ENCODE assay signal across 7 mouse cellular contexts in genomic region chr11:67586231-67586994, GRCm38 (mm10).
DNase-seq lines count a peak whose midpoint lies in the region; TF ChIP-seq lines count a peak whose summit lies in the region.

No protein-coding gene starts in this region.

- H3K4me1 ChIP-seq in limb, embryonic 10.5 days = peaks cover 13% of the 10 kb centered on the region
- H3K4me1 ChIP-seq in small intestine, adult 2 months (ENCODE audit: control insufficient read depth, insufficient read depth, insufficient read length, low read length) = peaks cover 4% of the 10 kb centered on the region; the same call in 1 of the 2 replicates

- TF ChIP-seq CTCF in small intestine, adult 2 months (IDR thresholded peaks at IDR 0.05; ENCODE audit: extremely low read depth, insufficient read length, insufficient replicate concordance, low read depth, low read length) = no peak

- H3K9me3 ChIP-seq in limb, embryonic 10.5 days (replicated peaks) = no peaks in the 10 kb centered on the region

- H3K27me3 ChIP-seq in limb, embryonic 10.5 days (ENCODE audit: low read depth, poor library complexity, severe bottlenecking) = no peaks in the 10 kb centered on the region
- no peaks in the 10 kb centered on the region for H3K27me3 ChIP-seq in small intestine, adult 2 months (ENCODE audit: control insufficient read depth, insufficient read depth, low read length)

- peak; percentile 47 for DNase-seq in retina, postnatal 1 day
- DNase-seq in retina, embryonic 14.5 days (ENCODE audit: low spot score) = no peak
- peak; percentile 72 for DNase-seq in fat pad, adult 2 months (ENCODE audit: extremely low read depth, low read depth, low spot score)
- no peak for DNase-seq in limb, embryonic 10.5 days (ENCODE audit: low spot score)
- no peak for DNase-seq in cerebellum, adult 11 months
- no peak for DNase-seq in frontal cortex, adult 2 months (ENCODE audit: extremely low spot score in 1 of 2, low spot score in 1 of 2)

- peak overlapping the region; percentile 51; the same call in 1 of the 2 replicates for H3K27ac ChIP-seq in limb, embryonic 10.5 days
- H3K27ac ChIP-seq in small intestine, adult 2 months (ENCODE audit: insufficient read depth, low read depth, low read length) = no peak overlapping the region

- WGBS in limb, embryonic 10.5 days = 89% methylated on average over 3 of the region's 3 CpGs
- WGBS in small intestine, adult 2 months = 63% methylated on average over 3 of the region's 3 CpGs

- no peak for TF ChIP-seq POLR2A in small intestine, adult 2 months (IDR thresholded peaks at IDR 0.05; ENCODE audit: low read depth, low read length)

- no peaks in the 10 kb centered on the region for H3K36me3 ChIP-seq in limb, embryonic 10.5 days
- no peaks in the 10 kb centered on the region for H3K36me3 ChIP-seq in small intestine, adult 2 months (ENCODE audit: control insufficient read depth, insufficient read depth, low read length)

- no peak overlapping the region for H3K4me3 ChIP-seq in limb, embryonic 10.5 days
- H3K4me3 ChIP-seq in small intestine, adult 2 months (ENCODE audit: low read depth, low read length) = peak overlapping the region; percentile 16; the same call in 1 of the 2 replicates

Comparison
In these comparisons a context has a peak if more than half of its experiments do, and no peak if none do; other contexts are left out.
1. DNase-seq: peak in retina, postnatal 1 day (single experiment) and fat pad, adult 2 months (single experiment); none in retina, embryonic 14.5 days (single experiment), limb, embryonic 10.5 days (single experiment), cerebellum, adult 11 months (single experiment) and frontal cortex, adult 2 months (0 of 2).